Mouse (Mus musculus): ENCODE measurements at regions not wholly inside any gene's neighbourhood (a gene's known extent, or its start where the extent isn't known, plus 50 kb on each side); places are given as distances from the start of the nearest gene placed in this dataset.

DNA sequence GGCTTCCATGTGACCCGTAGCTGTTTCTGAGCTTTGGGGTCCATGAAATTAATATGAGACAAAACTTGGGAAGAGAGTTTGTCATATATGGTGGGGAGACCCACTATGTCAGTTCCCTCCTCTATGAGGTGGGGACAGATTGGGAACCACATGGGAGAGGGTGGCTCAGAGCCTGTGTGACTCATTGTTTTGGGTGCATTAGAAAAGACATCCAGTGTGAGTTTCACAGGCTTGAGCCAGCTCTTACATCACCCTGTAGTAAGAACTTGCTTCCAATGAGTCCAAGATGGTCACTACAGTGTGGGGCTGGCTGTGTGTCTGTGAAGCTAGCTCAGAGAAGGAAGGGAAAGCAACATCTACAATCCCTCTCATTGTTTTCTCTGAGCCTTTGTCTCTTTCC lies 314.6 kb upstream of the Myt1l start:
- DNase-seq (ENCODE audit: low spot score): no peak

DNA sequence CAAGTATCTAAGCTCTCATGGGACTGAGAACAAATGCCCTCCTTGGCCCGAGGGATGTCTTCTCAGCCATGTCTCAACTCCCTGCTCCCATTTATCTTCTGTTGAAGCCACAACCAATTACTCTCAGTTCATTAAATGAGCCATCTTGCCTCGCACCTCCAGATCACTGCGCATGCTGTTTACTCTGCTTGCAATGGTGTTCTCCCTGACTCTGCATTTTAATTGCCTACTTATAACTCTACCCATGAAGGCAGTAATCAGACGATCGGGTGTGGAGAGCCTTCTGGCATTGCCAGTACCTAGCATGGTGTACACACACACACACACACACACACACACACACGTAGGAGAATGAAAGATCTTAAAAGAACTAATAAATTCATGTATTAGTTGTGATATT lies 306.1 kb upstream of the Myt1l start:
- no peak for DNase-seq (ENCODE audit: low spot score)

DNA sequence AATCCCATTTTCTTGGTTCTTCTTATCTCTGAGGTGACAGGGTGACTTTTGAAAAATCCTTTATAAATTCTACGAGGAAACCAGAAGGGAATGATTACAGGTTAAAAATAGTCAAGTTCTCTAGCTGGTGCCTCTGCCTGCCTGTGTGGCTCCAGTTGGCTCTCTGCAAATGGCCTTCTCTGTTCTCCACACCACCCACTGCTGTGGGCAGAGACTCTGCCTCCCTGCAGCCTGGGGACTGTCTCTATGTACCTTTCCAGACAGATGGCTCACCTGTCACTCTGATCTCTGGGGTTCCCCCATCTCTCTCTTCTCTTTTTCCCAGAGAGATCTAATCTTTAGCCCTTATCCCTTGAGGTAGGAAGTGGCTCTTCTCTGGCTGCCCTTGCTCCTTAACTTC lies 302.2 kb upstream of the Myt1l start:
- no peak for DNase-seq (ENCODE audit: low spot score)

DNA sequence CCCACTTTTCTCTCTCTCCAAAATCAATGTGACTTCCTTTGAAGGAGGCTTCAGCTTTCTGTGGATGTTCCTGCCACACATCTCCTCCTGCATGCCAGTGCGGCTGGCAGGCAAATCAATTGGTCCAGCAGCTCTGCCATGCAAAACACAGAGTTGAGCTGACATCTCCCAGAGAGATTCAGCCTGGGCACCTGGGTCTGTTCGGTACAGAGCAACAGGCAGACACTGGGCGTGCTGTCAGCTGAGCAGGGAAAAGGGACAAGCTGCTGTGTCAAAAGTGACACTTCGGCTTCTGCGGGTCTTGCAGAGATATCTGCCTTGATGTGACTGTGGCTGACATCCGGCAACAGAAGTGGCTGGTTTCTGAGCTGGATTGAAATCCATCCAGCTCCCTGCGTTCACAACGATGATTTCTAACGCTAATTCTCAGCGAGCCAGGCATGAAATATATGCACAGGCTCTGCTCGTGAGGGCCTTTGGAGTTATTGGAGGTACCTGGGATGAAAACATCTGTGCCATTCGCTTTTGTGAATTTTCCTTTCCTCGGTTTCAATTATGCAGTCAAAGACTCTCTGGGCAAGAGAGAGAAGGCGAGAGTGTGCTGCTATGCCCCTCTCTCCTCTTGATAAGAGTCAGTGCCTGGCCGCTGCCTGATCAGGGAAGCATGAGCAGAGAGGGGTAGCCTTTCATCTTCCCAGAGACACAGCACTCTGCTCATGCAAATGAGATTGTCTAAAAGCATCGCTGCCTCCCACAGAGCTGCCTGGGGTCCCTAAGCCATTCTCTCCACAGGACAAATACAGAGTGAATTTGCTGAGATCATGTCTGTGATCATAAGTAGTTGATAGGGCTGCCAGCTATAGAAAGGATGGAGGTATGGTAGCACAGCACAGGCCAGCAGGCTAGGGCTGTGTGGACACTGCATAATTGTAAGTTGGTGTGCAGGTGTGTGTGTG lies 295.4 kb upstream of the Myt1l start:
- DNase-seq (ENCODE audit: low spot score): no peak

DNA sequence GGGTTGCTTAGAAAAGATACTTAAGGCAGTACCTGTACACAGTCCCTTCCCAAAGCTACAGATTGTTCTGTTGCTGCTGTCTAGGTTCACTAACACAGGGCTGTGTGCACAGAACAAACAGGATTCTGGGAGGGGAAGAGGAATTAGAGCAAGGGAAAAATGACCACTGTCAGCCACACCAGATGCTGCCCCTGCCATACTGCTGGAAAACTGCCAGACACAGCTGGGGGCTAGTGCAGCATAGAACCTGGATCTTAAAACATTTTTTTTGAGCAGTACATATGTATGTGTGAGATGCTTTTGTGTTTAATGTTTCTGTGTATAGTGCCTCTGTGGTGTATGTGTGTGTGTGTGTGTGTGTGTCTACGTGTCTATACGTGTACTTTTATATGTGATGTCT lies 291.7 kb upstream of the Myt1l start:
- DNase-seq (ENCODE audit: low spot score): no peak

DNA sequence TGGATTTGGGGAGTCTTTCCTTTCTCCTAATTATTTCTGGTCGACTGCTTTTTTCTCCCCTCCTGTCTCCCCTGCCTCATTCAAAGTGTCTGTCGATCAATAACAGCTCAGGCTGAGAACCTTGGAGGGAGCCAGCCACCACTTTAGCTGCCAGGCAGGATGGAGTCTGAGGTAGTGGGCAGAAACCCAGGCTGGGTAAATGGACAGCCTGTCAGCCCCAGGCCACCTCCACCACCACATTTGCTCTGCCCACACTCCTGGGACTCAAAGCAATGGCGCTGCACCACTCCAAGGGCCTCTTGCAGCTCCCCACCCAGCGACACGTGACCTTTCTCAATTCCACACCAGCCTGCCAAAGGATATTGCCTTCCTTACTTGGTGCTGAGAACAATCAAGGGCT lies 290.7 kb upstream of the Myt1l start:
- DNase-seq (ENCODE audit: low spot score): no peak

DNA sequence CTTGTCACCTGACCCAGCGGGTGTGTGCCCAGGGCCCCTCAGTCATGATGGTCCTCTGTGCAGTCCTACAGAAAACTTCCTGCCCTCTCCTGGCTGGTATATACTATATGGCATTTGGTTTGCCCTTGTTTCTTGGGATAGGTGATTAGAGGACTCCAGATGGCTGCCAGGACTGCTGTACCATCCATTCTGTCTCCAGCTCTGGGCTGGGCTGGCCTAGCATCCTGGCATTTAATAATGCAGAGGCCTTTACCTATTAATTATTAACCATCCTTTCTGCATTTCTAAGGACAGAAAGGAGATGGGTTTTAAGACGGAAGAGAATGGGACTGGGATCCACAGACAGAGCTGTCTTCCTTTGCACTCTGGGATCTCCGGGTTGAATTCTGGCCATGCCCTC lies 288.7 kb upstream of the Myt1l start:
- DNase-seq (ENCODE audit: low spot score): no peak

DNA sequence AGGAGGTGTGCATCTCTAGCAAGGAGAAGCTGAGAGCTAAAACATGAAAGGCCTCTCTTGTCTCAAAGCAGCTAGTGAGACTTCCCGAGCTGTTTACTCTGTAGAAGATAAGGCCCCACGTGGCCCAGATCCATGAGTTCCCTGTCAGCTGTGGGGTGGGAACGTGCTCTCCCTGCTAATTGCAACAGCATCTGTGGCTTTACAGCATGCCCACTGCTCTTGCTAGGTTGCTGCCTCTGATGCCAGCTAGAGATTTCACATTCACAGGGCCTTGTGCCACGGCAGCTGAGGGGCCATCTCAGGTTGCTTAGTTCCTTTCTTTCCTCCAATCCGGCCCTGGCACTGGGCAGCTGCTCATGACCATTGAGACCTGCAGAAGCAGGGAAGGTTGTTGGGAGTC lies 288.2 kb upstream of the Myt1l start:
- no peak for DNase-seq (ENCODE audit: low spot score)

DNA sequence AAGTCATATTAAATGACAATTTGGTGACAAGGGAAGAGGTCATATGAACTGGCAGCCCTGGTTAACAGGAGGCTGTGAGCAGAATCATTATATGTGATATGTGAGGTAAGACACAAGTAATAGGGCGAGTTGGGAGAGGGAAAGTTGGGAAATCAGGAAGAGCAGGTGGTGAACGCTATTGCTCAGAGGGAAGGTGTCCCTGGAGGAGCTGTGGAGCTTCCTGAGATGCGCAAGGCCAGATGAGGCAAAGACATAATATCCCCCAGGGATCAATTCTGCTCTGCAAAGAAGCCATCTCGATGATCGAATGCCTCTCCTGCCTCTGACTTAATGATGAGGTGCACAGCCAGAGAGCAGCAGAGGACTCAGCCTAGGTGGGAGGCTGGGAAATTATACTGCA lies 285.1 kb upstream of the Myt1l start:
- no peak for DNase-seq (ENCODE audit: low spot score)

DNA sequence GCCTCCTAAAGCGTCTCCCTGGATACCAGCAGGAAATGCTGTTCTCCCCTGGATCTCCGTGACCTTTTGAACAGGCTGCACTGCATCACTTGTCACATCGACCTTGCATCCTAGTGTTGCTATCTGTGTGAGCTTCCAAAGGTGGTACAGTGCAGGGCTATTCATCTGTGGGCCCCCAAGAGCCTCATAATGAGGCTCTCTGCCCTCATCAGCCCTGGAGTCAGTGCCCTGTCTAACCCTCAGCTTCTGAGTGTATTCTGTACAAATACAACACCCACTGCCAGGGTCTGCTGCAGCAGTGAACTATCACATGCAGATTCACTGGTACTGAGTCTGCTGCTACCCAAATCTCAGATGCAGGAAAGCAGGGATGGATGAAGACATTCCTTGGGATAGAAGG lies 282.1 kb upstream of the Myt1l start:
- no peak for DNase-seq (ENCODE audit: low spot score)

DNA sequence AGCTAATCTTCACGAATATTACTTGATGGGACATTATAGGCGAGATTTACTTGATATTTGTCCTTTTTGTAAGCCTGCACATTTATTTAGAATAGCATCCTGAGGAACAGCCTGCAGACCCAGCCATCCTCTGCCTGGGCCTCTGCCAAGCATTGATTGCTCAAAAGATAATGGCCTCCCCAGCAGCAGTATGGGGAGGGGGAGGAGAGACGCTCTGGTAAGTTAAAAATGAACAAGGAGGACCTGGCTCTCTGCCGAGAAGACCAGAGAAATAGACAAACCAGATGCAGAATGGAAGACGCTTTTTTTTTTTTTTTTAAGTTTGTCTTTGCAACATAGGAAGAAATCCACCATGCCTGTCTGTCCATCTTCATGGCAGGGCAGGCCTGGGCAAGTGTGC lies 280.8 kb upstream of the Myt1l start:
- no peak for DNase-seq (ENCODE audit: low spot score)

DNA sequence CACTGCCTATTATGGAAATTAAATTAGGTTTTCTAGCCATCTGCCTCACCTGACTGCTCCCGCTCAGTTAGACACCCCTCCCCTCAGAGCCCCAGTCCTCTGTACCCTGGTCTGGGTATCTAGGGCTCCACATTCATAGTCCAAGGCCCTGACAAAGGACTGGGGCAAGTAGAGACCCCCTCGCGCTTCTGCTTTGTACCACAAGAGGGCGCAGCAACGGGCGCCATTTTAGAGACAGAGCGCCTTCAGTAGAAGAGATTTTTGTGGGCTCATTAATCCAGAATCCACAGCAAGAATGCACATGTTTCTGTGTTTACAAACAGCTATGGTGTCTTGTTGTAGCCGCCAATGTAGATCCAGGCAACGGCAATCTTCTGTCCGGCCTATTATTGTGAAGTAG lies 279.7 kb upstream of the Myt1l start:
- no peak for DNase-seq (ENCODE audit: low spot score)

DNA sequence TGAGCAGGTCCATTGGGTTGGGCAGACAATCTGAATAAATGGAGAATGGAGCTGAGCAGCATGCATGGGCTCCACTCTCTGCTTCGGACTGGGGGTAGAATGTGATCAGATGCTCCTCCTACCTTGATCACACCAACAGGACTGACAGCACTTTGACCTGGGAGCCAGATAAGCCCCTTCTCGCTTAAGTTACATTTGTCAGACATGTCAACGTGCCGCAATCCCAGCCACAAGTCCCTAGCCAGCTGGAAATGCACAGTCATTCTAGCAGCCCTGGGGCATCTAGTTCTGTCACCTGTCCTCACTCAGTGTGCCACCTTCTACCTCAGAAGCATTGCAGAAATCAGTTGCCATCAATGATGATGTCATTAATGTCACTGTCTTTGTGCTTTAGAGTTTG lies 272.1 kb upstream of the Myt1l start:
- no peak for DNase-seq (ENCODE audit: low spot score)

DNA sequence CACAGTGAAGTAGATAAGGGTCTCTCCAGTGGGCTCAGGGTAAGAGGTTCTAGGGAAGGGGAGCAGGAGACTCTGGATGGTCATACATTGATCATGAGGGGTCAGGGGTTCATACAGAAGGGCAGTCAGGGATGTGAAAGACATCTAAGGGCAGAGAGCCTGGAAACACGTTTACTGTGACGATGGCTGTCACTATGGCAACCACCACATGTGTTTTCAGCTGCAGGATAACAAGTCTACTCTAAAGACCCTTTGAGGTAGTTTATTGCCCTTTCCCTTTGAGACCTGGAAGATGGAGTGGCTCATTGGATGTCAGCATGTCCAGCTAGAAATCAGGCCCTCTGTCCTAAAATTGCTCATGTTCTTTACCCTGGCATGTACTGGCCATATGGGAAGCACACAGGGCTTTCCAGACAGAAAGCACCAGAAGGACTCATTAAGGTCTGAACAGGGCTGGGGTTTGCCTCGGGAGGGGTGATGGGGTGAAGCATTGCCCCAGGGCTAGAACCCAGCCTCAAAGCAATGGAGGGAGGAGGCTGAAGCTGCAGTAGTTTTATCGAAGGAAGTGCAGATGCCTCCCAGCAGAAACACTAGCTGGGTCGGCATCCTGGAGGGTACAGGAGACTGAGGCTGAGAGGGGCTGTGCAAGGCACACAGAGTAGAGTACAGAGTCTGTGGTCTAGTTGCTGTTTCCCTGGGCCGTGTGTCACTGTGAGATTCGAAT lies 271.0 kb upstream of the Myt1l start:
- no peak for DNase-seq (ENCODE audit: low spot score)

DNA sequence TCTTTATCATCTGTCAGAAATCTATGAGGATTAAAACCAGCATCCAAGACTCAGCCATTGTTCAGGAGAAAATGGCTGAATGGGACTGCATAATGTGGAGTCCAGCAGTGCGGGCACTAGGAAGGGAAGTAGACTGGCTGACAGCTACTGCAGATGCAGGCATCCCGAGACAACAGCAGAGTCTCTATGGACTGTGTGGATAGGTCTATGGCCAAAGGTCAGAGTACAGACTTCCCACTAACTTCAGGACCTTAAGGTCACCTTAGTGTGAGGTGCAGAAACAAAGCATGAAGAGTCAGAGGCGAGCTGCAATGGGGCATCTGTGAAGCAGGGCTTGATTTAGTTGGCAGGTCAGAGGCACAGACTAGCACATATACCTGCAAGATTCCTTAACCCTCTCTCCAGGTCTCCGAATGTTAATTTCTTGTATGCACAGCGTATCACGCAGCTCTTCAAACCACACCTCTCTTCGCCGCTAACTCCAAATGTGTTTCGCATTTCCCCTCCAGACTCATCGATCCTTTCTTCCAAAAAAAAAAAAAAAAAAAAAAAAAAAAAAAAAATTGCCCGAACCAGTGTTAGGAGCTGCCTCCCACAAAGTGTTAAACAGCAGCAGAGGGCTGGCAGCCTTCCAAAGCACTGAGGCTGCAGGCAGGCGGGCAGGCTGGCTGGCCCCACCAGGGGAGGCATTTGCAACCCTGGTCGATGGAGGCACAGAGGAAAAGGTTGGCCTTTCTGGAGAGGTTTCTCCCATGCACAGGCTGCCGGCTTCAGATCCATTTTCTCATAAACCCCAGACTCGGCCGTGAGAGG lies 270.2 kb upstream of the Myt1l start:
- no peak for DNase-seq (ENCODE audit: low spot score)

DNA sequence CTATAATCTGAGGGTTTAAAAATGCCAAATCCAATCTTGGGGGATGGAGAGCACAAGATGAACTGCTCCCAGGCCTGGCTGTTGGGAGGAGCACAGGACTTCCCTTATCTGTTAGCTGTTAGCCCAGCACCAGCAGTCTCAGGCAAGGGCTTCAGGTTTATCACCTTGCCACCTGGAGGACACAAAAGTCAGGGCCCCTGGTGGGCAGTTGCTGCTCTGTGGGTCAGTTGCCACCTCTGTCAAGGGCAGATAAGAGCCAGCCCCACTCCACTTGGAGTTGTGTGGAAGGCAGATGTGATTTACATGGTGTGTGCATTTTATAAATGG lies 269.7 kb upstream of the Myt1l start:
- DNase-seq (ENCODE audit: low spot score): no peak

DNA sequence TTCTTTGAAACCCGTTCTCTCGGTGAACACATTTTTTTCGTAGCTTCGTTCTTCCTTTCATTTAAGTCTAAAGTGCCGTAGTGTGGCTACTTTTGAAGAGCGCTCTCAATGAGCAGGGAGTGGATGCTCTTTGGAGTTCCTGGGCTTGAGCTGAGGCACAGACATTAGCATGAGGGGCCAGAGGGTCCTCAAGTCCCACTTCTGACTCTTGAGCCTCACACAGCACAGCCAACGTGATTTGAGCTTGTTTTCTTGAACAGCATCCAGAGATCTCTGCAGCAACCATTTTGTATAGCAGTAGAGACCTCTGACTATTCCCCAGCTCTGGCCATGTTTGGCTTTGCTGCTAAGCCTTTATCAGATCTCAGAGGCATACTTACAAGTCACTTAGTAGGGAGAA lies 269.2 kb upstream of the Myt1l start:
- no peak for DNase-seq (ENCODE audit: low spot score)

DNA sequence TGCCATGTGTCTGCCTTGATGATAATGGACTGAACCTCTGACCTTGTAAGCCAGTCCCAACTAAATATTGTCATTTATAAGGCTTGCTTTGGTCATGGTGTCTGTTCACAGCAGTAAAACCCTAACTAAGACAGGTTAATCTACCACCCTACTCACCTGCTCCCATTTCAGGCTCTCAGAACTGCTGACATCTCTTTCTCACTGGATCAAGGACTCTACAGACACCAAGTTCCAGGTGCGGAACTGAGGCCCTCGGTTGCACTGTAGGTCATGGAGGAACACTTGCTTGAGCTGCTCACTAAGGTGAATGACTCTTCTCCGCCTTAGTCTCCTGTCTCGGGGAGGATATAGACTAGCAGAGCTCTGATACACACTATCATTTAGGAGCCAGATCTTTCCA lies 254.0 kb upstream of the Myt1l start:
- DNase-seq (ENCODE audit: low spot score): no peak

DNA sequence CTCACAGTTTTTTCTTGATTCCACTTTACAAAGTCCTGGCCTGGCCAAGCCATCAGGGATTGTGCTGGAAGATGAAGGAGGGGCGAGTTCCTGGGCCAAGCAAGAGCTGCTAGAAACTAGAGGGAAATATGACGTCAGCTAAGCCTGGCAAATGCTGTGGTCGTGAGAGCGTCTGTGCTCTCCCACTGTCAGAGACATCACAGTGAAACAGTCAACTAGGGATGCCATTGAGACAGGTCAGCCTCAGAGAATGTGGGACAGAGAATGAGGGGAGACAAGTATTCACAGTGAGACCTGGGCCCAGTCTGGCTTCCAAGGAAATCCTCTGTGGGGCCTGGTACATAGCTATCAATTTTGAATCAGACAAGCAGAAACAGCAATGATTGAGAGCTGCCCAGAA lies 252.5 kb upstream of the Myt1l start:
- no peak for DNase-seq (ENCODE audit: low spot score)

DNA sequence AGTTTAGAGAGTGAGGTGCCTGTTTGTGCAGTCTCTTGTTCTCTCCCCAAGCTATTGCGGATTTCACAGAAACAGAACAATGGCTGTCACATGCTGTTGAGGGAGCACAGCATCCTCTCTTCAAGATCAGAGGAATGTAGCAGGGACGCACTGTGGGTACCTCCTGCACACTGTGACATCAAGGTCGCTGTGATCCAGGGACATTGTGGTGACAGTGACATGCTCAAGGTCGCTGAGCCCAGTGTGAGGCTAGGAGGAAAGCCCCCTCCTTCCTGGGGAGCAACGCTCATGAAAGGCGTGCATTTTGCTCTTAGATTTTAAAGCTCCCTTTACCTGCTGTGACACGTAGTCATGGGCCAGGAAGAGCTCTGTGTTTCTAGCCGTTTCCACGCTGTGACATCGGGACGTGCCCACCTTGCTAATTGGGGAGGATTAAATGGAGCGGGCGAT lies 248.5 kb upstream of the Myt1l start:
- DNase-seq (ENCODE audit: low spot score): no peak

DNA sequence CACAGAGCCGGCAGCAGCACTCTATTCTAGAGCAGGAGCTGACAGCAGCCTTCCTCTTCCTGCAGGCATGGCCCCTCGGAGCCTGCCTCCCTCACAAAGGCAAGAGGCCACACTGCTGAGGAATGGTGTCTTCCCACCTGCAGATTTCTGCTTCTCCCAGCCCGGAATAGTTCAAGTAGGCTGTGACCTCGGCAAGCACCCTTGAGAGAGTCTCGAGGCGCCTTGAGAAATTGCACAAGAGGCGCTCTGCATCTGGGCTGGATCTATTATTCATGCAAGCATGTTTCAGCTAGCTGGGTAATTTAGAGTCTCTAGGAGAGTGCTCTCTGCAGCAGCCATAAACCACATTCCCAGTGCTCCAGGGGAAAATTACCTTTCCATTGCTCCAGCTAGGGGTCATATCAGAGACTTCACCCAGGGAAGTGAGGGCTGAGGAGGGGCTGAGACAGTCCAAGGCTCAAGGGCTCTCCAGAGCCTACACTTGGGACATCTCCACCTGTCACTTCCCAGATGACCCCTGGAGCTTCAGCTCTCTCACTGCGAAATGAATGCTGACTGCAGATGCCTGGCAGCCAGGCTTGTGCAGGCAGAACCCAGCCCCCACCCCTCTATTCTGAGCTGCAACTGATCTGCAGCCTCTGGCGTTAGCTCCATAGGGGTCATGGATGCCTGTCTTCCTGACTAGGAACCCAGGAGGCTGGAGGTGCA lies 247.9 kb upstream of the Myt1l start:
- no peak for DNase-seq (ENCODE audit: low spot score)

Measured in c-Kit-positive CD71-positive TER-119-positive erythroid progenitor cells, embryonic 14.5 days (primary cell).